Mouse (Mus musculus) forebrain, embryonic 15.5 days (tissue): ENCODE measurements around the gene Myo5c. TPM values are rescaled to one million over a fixed set of nuclear protein-coding genes. Genes with fewer than 3 reads are reported as not detected.
A peak's percentile ranks its signal among the peaks of the same experiment; 100 is the strongest.

Experiments used
- ATAC-seq: fragments of 200-750 bp; cut with Nextera tagmentation; replicated peaks from 2 replicates; pipeline ENCODE4 v1.8.0; 2017; ENCODE audit warnings: mild to moderate bottlenecking, moderate TSS enrichment, moderate library complexity
- H3K27ac ChIP-seq: fragments of 300-500 bp; sonication (generic); replicated peaks from 2 replicates; pipeline ENCODE4 v1.5.1; 2015; ENCODE audit warnings: mild to moderate bottlenecking, inconsistent platforms
- H3K27me3 ChIP-seq: fragments of 300-500 bp; sonication (generic); 2 replicates; pipeline ENCODE4 v1.6.1; 2015; ENCODE audit warnings: inconsistent platforms
- H3K36me3 ChIP-seq: fragments of 300-500 bp; sonication (generic); 2 replicates; pipeline ENCODE4 v1.6.1; 2015; ENCODE audit warnings: mild to moderate bottlenecking, inconsistent platforms
- H3K4me1 ChIP-seq: fragments of 300-500 bp; sonication (generic); 2 replicates; pipeline ENCODE4 v1.6.1; 2015; ENCODE audit warnings: inconsistent platforms
- H3K4me2 ChIP-seq: fragments of 300-500 bp; sonication (generic); replicated peaks from 2 replicates; pipeline ENCODE4 v1.6.1; 2015; ENCODE audit warnings: mild to moderate bottlenecking, inconsistent platforms
- H3K4me3 ChIP-seq: fragments of 300-500 bp; sonication (generic); 2 replicates; pipeline ENCODE4 v1.5.1; 2015; ENCODE audit warnings: mild to moderate bottlenecking, inconsistent platforms
- H3K9ac ChIP-seq: fragments of 300-500 bp; sonication (generic); replicated peaks from 2 replicates; pipeline ENCODE4 v1.6.1; 2015; ENCODE audit warnings: mild to moderate bottlenecking, inconsistent platforms
- H3K9me3 ChIP-seq: fragments of 300-500 bp; sonication (generic); 2 replicates; pipeline ENCODE4 v1.6.1; 2016; ENCODE audit warnings: inconsistent platforms
- WGBS: fragments of 180-500 bp; shearing (Covaris S2); methylation state at CpG from one replicate; pipeline ENCODE4 v1.1.7; 2015; ENCODE audit warnings: mixed read lengths; 5-methylcytosine and 5-hydroxymethylcytosine counted together
- polyA plus RNA-seq: library from polyadenylated mRNA; unstranded; fragments of >200 nt; fragmentation: Nextera tagmentation; extraction: Ambion mirVana; gene quantifications from 2 replicates; pipeline ENCODE4 v1.2.1, GENCODE M21; 2015

Gene Myo5c
- polyA plus RNA-seq, result 0.18 and 0.31 TPM in 2 replicates

GRCm38 (mm10) chr9:75231841-75232746 is at the start of gene Myo5c:
Gene Myo5c, plus strand, starts transcription at chr9:75232020.
- Histone ChIP-seq H3K27me3 (peaks cover 11% of the 10 kb centered on the region; the same call in 1 of the 2 replicates), H3K4me1 (peaks cover 9% of the 10 kb centered on the region), H3K4me2 (peak within 1 kb of the TSS; percentile 42), H3K36me3 (no peaks in the 10 kb centered on the region), H3K4me3 (peak within 1 kb of the TSS; percentile 26), H3K9ac (no peak within 1 kb of the TSS), H3K27ac (no peak within 1 kb of the TSS), H3K9me3 (no peaks in the 10 kb centered on the region)
- peak; percentile 27; the same call in 1 of the 2 replicates for ATAC-seq
- 2% methylated on average over 48 of the region's 48 CpGs for WGBS

GRCm38 (mm10) chr9:75187646-75188260 is 44.1 kb upstream of the Myo5c start:
- 72% methylated on average over 3 of the region's 3 CpGs for WGBS
- Histone ChIP-seq H3K27me3 (no peaks in the 10 kb centered on the region), H3K4me3 (no peak overlapping the region), H3K4me1 (no peaks in the 10 kb centered on the region; the same call in 1 of the 2 replicates), H3K4me2 (no peak overlapping the region), H3K9ac (no peak overlapping the region), H3K27ac (no peak overlapping the region), H3K36me3 (peaks cover 64% of the 10 kb centered on the region), H3K9me3 (no peaks in the 10 kb centered on the region)
- ATAC-seq, result no peak

GRCm38 (mm10) chr9:75193858-75194257 is 38.0 kb upstream of the Myo5c start:
- Histone ChIP-seq H3K4me1 (no peaks in the 10 kb centered on the region), H3K36me3 (peaks cover 51% of the 10 kb centered on the region), H3K9me3 (no peaks in the 10 kb centered on the region), H3K27ac (no peak overlapping the region), H3K4me2 (no peak overlapping the region), H3K9ac (no peak overlapping the region), H3K4me3 (no peak overlapping the region), H3K27me3 (no peaks in the 10 kb centered on the region)
- WGBS, result 48% methylated on average over 4 of the region's 4 CpGs
- no peak for ATAC-seq

- no peak overlapping the region for H3K4me3 ChIP-seq
- no peaks in the 10 kb centered on the region for H3K9me3 ChIP-seq
- no peak for ATAC-seq
- H3K27ac ChIP-seq, result no peak overlapping the region
- 77% methylated on average over 2 of the region's 2 CpGs for WGBS
- H3K9ac ChIP-seq, result no peak overlapping the region
- no peaks in the 10 kb centered on the region for H3K27me3 ChIP-seq
- H3K4me1 ChIP-seq, result no peaks in the 10 kb centered on the region
- H3K36me3 ChIP-seq, result peaks cover 55% of the 10 kb centered on the region
- no peak overlapping the region for H3K4me2 ChIP-seq
Observed at GRCm38 (mm10) chr9:75196335-75196734, 35.5 kb upstream of the Myo5c start.

- no peaks in the 10 kb centered on the region for H3K27me3 ChIP-seq
- peaks cover 58% of the 10 kb centered on the region for H3K36me3 ChIP-seq
- H3K9me3 ChIP-seq, result no peaks in the 10 kb centered on the region
- no peak overlapping the region for H3K4me2 ChIP-seq
- H3K27ac ChIP-seq, result 0 out of 2 replicates have a peak overlapping the region, but pooled peaks have one; percentile 38
- no peak overlapping the region for H3K4me3 ChIP-seq
- no peak overlapping the region for H3K9ac ChIP-seq
- peak; percentile 63 for ATAC-seq
- no peaks in the 10 kb centered on the region for H3K4me1 ChIP-seq
- 35% methylated on average over 6 of the region's 6 CpGs for WGBS
Observed at GRCm38 (mm10) chr9:75197297-75197696, 34.5 kb upstream of the Myo5c start.

- no peak overlapping the region for H3K27ac ChIP-seq
- ATAC-seq, result no peak
- peaks cover 68% of the 10 kb centered on the region for H3K36me3 ChIP-seq
- no peak overlapping the region for H3K4me2 ChIP-seq
- H3K9ac ChIP-seq, result no peak overlapping the region
- H3K9me3 ChIP-seq, result no peaks in the 10 kb centered on the region
- no peaks in the 10 kb centered on the region for H3K27me3 ChIP-seq
- H3K4me1 ChIP-seq, result no peaks in the 10 kb centered on the region
- WGBS, result 98% methylated on average over 1 of the region's 1 CpGs
- H3K4me3 ChIP-seq, result no peak overlapping the region
Observed at GRCm38 (mm10) chr9:75201506-75201905, 30.3 kb upstream of the Myo5c start.

- no peak for ATAC-seq
- Histone ChIP-seq H3K9ac (no peak overlapping the region), H3K27me3 (no peaks in the 10 kb centered on the region), H3K4me1 (no peaks in the 10 kb centered on the region), H3K27ac (no peak overlapping the region), H3K9me3 (no peaks in the 10 kb centered on the region), H3K4me3 (no peak overlapping the region), H3K4me2 (no peak overlapping the region), H3K36me3 (peaks cover 68% of the 10 kb centered on the region)
- 92% methylated on average over 2 of the region's 2 CpGs for WGBS
Observed at GRCm38 (mm10) chr9:75202036-75202435, 29.8 kb upstream of the Myo5c start.

GRCm38 (mm10) chr9:75209246-75209645 is 22.6 kb upstream of the Myo5c start:
- H3K4me3 ChIP-seq, result no peak overlapping the region
- no peaks in the 10 kb centered on the region for H3K9me3 ChIP-seq
- H3K4me1 ChIP-seq, result no peaks in the 10 kb centered on the region
- H3K9ac ChIP-seq, result no peak overlapping the region
- H3K36me3 ChIP-seq, result peaks cover 59% of the 10 kb centered on the region
- 90% methylated on average over 1 of the region's 1 CpGs for WGBS
- H3K27me3 ChIP-seq, result no peaks in the 10 kb centered on the region
- ATAC-seq, result no peak
- no peak overlapping the region for H3K4me2 ChIP-seq
- H3K27ac ChIP-seq, result no peak overlapping the region

GRCm38 (mm10) chr9:75210269-75210668 is 21.6 kb upstream of the Myo5c start:
- Histone ChIP-seq H3K4me1 (no peaks in the 10 kb centered on the region; the same call in 1 of the 2 replicates), H3K4me3 (no peak overlapping the region), H3K9me3 (no peaks in the 10 kb centered on the region), H3K4me2 (no peak overlapping the region), H3K36me3 (peaks cover 58% of the 10 kb centered on the region), H3K27me3 (no peaks in the 10 kb centered on the region), H3K27ac (no peak overlapping the region), H3K9ac (no peak overlapping the region)
- 88% methylated on average over 2 of the region's 2 CpGs for WGBS
- ATAC-seq, result no peak

- no peaks in the 10 kb centered on the region; the same call in 1 of the 2 replicates for H3K4me1 ChIP-seq
- no peak overlapping the region for H3K4me3 ChIP-seq
- no peak overlapping the region for H3K4me2 ChIP-seq
- ATAC-seq, result peak; percentile 55; the same call in 1 of the 2 replicates
- H3K27me3 ChIP-seq, result no peaks in the 10 kb centered on the region
- H3K27ac ChIP-seq, result no peak overlapping the region
- H3K9me3 ChIP-seq, result no peaks in the 10 kb centered on the region
- H3K36me3 ChIP-seq, result peaks cover 72% of the 10 kb centered on the region
- 69% methylated on average over 11 of the region's 11 CpGs for WGBS
- H3K9ac ChIP-seq, result no peak overlapping the region
Observed at GRCm38 (mm10) chr9:75214743-75215413, 16.9 kb upstream of the Myo5c start.

- no peaks in the 10 kb centered on the region; the same call in 1 of the 2 replicates for H3K4me1 ChIP-seq
- H3K4me2 ChIP-seq, result no peak overlapping the region
- 74% methylated on average over 5 of the region's 5 CpGs for WGBS
- H3K27ac ChIP-seq, result no peak overlapping the region
- H3K9me3 ChIP-seq, result no peaks in the 10 kb centered on the region
- no peak for ATAC-seq
- H3K27me3 ChIP-seq, result no peaks in the 10 kb centered on the region
- peaks cover 46% of the 10 kb centered on the region for H3K36me3 ChIP-seq
- no peak overlapping the region for H3K9ac ChIP-seq
- no peak overlapping the region for H3K4me3 ChIP-seq
Observed at GRCm38 (mm10) chr9:75219942-75220341, 11.9 kb upstream of the Myo5c start.
